Mouse (Mus musculus) v-Abl transformed pro-B cells (cell line): ENCODE data around the gene Rasgrp3.
"Not testable (repeated sequence)": the region's sequence is repeated elsewhere in the genome, so short reads cannot be mapped to it uniquely, and the experiment has no call there.

ENCODE experiments used
- in situ Hi-C, 2 experiments: fragments of 400-800 bp; cut with MboI; formaldehyde crosslinking; loops; one replicate each; pipeline ENCODE4 v1.15.1; 2025; ENCODE audit not compliant: unreplicated experiment in 2 of 2

The Rasgrp3 gene

GRCm38 (mm10) chr17:75460621-75461020 is 24.9 kb downstream of the Rasgrp3 start:
- in situ Hi-C loops: no loop called here

DNA sequence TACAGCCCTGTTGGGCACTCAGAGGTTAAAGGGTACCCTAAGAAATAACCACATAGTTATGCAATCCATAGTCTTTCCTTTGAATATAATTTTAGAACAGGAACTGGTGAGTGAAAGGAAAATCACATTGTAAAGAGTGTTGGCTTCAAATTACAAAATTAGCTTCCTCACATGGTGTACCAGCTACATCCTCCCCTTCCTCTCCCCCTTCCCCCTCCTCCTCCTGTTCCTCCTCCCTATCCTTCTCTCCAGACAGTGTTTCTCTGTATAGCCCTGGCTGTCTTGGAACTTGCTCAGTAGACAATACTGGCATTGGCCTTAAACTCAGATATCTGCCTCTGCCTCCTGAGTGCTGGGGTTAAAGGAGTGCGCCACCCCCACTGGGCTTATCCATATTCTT is 26.1 kb downstream of the Rasgrp3 start:
- in situ Hi-C loops: no loop called here

GRCm38 (mm10) chr17:75463223-75463622 is 27.5 kb downstream of the Rasgrp3 start:
- in situ Hi-C loops: not testable (repeated sequence)

DNA sequence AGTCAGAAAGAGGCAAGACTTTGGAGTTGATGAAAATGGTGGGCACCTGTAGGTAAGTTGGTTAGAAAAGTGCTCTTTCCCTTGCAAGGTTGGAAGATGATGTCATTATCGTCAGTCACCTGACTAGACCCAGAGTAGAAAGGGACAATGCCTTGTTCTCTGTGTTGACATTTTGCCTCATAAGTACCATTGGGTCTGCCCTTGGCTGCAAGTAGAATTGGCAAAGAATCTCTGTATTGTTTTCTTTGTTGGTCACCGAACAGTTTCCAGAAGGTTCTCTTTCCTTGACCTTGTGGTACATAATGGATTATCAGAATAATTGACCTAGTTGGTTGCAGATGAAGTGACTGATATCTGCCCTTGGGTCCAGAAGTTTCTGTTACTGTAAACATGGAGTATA is 27.9 kb downstream of the Rasgrp3 start:
- in situ Hi-C loops: no loop called here

DNA sequence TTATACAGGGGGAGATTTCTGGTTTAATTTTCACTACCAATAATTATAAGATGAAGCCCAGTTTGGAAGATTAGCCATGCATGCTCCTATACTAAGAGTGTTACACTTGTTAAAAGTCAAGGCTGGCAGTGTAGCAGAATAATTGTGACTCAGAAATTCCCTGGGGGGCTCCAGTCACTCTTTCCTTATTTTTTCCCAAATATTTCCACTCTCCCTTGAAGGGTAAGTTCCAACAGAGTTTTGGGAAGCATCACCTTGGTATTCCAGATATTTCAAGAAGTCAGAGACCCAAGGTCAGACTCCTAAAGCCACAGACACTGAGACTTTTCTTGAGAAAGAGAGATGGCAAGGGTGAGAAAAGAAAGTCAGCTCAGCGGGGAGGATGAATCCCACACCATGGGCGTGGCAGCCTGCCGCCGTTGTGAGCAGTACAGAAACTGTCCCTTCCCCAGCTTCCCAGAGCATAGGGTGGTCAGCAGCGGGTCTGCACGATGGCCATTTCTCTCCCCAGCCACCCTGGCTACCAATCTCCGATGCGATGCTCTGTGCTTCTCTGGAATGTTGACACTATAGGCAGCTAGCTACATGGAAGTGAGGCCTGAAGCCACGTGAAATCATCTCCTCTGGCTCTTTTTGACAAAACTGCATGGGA is 28.8 kb downstream of the Rasgrp3 start:
- in situ Hi-C loops: no loop called here

DNA sequence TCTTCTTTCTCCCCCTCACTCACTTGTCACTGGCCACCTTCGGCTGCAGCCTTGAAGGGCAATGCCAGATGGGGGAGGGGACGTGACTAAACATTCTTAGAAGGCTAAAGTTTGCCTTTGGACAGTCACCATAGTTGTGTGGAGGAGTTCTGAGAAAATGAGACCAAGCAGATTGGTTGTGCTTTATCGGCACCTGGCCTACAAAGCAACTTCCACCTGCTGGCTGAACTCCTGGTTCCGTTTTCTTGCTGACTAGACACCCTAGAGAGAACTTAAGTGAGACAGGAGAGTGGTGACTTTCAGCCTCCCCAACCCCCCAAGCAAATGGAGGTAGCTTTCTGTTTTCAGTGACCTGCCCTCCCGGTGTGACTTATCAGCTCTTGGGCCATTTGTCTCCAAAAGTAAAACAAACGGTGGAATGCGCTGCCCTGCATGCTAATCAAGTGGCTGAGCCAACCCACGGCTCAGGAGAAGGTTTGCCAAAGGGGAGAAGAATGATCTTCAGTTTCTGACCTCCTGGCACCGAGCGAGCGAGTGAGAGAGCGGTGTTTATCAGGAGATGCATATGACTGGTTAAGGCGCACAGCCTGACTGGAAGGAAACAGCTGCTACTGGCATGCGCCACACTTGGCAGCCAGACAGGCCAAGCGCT is 29.4 kb downstream of the Rasgrp3 start:
- in situ Hi-C loops: no loop called here

GRCm38 (mm10) chr17:75465635-75465997 is 29.9 kb downstream of the Rasgrp3 start:
- in situ Hi-C loops: no loop called here

DNA sequence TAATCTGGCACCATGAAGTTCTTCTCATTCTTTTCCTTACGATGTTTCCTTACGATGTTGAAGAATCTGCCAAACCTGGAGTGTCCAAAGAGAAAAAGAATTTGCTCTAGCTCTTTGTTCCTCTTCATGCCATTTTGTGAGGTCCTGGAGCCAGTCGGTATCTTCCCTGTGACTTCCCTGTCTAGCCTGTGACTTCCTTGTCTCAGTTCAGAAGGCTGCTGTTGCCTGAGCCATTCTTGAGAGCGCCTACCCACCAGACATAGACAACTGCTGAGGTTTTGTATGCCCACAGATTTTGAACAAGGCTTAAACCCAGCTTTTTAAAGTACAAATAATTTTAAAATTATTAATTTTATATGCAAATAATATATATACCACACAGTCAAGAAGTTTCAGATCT is 31.3 kb downstream of the Rasgrp3 start:
- in situ Hi-C loops: no loop called here

- in situ Hi-C loops: no loop called here
Measured at GRCm38 (mm10) chr17:75467526-75467925, 31.8 kb downstream of the Rasgrp3 start.

DNA sequence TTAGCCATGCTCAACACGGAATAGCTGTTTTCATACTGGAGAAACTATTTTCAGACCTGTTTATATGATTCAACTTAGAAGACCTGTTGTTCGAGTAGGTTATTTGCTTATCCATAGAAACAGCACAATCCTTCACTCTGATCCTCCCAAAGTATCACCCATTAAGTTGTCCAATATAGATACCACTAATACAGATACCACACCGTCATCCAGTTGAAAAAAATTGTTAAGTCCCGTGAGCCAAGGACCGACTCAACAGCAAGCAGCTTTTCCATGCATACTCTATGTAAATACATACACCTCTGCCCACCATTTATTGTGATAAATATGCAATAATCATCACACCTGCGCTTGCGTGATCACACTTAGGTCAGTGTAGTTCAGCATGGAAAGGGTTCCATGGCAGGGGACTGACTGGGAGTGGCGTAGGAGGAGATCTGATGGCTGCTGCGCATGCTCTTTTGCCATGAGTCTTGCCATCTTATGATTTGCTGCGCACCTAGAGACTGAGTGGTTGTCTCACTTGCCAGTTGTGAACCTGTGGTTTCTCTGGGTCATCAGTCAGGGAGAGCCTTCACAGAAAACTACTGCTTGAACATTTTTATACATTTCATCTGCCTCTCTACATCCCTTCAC is 32.9 kb downstream of the Rasgrp3 start:
- in situ Hi-C loops: no loop called here

DNA sequence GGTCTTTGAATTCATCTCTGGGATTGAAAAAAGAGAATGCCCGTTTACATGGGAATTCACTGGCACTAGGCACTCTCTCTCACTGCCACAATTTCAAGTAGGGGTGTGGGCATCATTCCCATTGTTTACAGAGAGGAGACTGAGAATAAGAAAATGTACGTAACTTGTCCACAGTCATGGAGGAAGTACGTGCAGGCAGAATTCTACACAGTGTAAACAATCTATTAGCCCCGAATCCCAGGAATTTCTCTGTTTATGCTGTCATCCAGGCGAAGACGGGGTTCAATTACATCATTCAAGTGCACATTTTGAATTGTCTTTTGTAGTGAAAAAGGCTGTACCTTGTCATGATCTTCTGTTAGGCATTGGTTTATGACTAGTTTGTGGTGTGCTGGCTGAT is 34.6 kb downstream of the Rasgrp3 start:
- in situ Hi-C loops: no loop called here

GRCm38 (mm10) chr17:75470885-75471610 is 35.4 kb downstream of the Rasgrp3 start:
- in situ Hi-C loops: no loop called here

DNA sequence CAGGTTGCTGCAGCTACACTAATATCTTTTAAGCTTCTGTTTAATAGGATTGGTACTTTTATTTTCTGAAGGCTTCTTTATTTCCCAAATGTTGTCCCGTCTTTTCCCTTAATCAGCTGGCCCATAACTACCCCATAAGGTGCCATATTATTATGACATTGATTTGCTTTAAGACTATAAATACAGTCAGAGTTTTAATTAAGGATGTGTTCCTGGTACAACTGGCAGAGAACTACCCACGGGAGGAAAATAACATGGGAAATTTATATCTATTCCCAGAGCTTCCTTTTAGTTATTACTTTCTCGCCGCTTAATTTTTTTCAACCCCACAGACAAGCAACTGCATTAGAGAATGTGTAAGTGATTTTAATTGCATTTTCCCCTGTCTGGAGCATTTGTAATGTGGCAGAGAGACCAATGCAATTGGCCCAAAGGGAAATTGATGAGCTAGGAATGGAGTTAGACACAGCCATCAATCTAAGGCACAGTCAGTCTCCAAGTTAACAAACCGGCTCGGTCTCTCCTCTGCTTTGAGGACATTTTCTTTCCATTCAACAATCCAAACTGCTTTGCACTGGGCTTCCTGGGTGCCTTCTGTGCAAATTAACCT is 36.1 kb downstream of the Rasgrp3 start:
- in situ Hi-C loops: no loop called here

DNA sequence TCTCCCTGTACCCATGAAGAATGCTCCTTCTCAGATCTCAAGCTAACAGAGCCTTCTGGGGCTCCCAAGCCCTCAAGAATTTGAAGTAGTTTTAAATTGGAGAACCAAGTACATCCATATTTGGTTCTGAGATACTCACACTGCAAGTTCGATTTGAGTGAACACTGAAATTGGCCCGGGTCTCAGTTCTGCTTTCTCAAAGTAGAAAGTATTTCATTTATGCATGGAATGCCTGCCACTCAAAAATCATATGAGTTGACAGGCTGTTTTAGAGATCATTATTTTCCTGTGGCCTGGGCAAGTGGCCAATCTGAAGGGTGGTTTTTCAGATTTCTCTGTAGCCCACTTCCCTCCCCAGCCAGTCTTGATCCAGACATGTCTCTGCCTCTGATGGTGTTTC is 36.7 kb downstream of the Rasgrp3 start:
- in situ Hi-C loops: no loop called here

DNA sequence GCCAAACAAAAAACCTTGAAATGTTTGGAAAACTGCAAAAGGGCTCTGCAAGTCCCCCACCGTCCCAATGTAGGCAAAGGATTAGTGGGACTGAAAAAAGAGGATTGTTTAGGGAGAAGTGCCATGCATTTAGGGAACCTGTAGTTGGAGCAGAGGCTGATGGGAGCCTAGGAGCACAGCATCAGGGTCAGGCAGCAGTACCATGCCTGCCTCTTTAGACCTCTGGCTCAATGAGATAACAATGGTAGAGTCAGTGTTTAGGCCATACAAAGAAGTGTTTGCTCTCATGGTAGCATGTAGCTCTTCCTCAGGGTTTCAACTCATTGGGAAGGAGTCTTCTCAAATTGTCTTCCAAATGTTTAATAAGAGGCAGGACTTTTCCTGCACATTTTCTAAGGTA is 40.3 kb downstream of the Rasgrp3 start:
- in situ Hi-C loops: no loop called here

GRCm38 (mm10) chr17:75476736-75477416 is 41.2 kb downstream of the Rasgrp3 start:
- in situ Hi-C loops: no loop called here

- in situ Hi-C loops: no loop called here
Measured at GRCm38 (mm10) chr17:75477655-75478054, 42.0 kb downstream of the Rasgrp3 start.

- in situ Hi-C loops: no loop called here
Measured at GRCm38 (mm10) chr17:75478836-75479235, 43.1 kb downstream of the Rasgrp3 start.

- in situ Hi-C loops: no loop called here
Measured at GRCm38 (mm10) chr17:75479663-75480062, 44.0 kb downstream of the Rasgrp3 start.

GRCm38 (mm10) chr17:75480379-75480778 is 44.7 kb downstream of the Rasgrp3 start:
- in situ Hi-C loops: no loop called here

DNA sequence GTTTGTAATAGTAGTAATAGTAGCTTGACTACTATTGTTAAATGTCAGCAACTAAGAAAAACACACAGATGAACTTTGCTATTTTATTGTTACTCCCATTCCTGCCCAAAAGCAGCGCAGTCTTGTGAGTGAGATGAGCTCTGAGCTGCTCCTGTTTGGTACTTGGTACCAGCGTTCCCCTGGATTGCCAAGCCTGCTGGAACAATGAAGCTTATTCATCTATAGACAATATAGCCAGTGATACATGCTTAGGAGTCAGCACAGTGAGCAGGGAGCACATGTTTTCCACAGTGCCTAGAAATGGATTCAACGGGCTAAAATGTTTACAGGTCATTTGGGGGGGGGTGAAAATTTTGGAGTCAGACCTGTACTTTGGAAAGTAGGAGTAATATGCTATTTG is 50.5 kb downstream of the Rasgrp3 start:
- in situ Hi-C loops: no loop called here
